Mouse (Mus musculus) ES-Bruce4 (cell line): ENCODE data around the gene Ptpn11.

Experiments
- CTCF ChIP-seq: IDR thresholded peaks from one replicate; pipeline ENCODE4 v1.8.1; 2011; ENCODE audit warnings: low read depth, low read length
- EP300 ChIP-seq: IDR thresholded peaks from 2 replicates; pipeline ENCODE4 v1.6.1; 2011; ENCODE audit warnings: low read depth, low read length; ENCODE audit not compliant: insufficient read depth
- POLR2A ChIP-seq: IDR thresholded peaks from one replicate; pipeline ENCODE4 v1.8.1; 2011; ENCODE audit warnings: low read length; ENCODE audit not compliant: insufficient read depth

DNA sequence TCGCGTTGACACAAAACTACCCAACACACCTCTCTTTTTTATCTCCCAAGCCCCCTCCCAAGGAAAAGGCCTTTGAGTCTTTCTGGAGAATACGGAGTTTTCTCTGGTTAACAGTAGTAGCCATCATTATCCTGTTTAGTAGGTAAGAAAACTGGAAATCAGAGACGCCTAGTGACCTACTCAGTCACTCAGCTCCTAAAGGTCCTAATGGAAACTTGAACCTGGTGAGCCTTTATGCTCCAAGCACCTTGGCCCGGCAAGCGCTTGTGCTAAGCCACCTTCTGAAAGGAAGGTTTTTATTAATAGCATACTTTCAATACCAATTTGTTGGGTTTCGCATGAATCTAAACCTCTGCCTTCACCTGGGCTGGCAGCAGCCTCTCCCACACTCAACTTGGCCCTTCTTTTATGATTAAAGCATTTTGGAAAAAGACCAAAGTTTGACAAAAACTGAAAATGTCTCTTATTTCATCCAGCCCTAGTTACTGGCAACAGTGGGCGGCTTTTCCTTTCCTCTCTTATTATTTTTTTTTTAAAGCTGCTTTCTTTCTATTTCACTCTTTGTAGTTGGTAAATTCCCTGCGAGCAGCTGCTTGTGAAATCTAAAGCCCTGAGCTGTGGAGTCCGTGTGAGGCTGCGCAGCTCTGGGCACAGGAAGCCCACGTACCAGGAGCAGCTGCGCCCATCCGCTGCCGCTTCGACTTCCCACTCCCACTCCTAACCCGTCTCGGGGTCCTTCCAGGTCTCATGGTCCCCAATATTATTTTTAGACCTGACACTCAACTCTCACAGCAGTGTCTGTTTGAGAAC lies 79.9 kb downstream of the Ptpn11 start:
- TF ChIP-seq EP300 (no peak), CTCF (no peak), POLR2A (no peak)
